Mouse (Mus musculus): ENCODE measurements around the gene Bach2. TPM values are rescaled to one million over a fixed set of nuclear protein-coding genes. Genes with fewer than 3 reads are reported as not detected.

Bach2 gene
- polyA plus RNA-seq, 1 experiment = 18.7 TPM

GRCm38 (mm10) chr4:32365144-32365907 is 126.7 kb downstream of the Bach2 start:
- Histone ChIP-seq H3K9me3 (replicated peaks; ENCODE audit: control insufficient read depth, insufficient read depth, low read length, poor library complexity, severe bottlenecking) (no peaks in the 10 kb centered on the region), H3K4me3 (ENCODE audit: low read depth, low read length) (no peak overlapping the region), H3K27ac (ENCODE audit: insufficient read depth, low read length) (no peak overlapping the region), H3K4me1 (ENCODE audit: control insufficient read depth, insufficient read depth, low read length) (no peaks in the 10 kb centered on the region), H3K9ac (ENCODE audit: low read depth, poor library complexity, severe bottlenecking) (no peak overlapping the region), H3K27me3 (ENCODE audit: control insufficient read depth, insufficient read depth, low read length, poor library complexity, severe bottlenecking) (no peaks in the 10 kb centered on the region), H3K36me3 (ENCODE audit: control insufficient read depth, insufficient read depth, low read length, poor library complexity, severe bottlenecking) (no peaks in the 10 kb centered on the region)
- TF ChIP-seq CTCF (IDR thresholded peaks at IDR 0.05; ENCODE audit: low read depth, low read length) = no peak
- no peak for TF ChIP-seq POLR2A (IDR thresholded peaks at IDR 0.05; ENCODE audit: insufficient read depth, low read length)
- no peak for TF ChIP-seq EP300 (IDR thresholded peaks at IDR 0.05; ENCODE audit: insufficient read depth, low read depth, low read length)

GRCm38 (mm10) chr4:32366176-32366575 is 127.6 kb downstream of the Bach2 start:
- Histone ChIP-seq H3K9me3 (replicated peaks; ENCODE audit: control insufficient read depth, insufficient read depth, low read length, poor library complexity, severe bottlenecking) (no peaks in the 10 kb centered on the region), H3K4me1 (ENCODE audit: control insufficient read depth, insufficient read depth, low read length) (no peaks in the 10 kb centered on the region), H3K36me3 (ENCODE audit: control insufficient read depth, insufficient read depth, low read length, poor library complexity, severe bottlenecking) (no peaks in the 10 kb centered on the region), H3K27ac (ENCODE audit: insufficient read depth, low read length) (no peak overlapping the region), H3K4me3 (ENCODE audit: low read depth, low read length) (no peak overlapping the region), H3K9ac (ENCODE audit: low read depth, poor library complexity, severe bottlenecking) (no peak overlapping the region), H3K27me3 (ENCODE audit: control insufficient read depth, insufficient read depth, low read length, poor library complexity, severe bottlenecking) (no peaks in the 10 kb centered on the region)
- TF ChIP-seq POLR2A (IDR thresholded peaks at IDR 0.05; ENCODE audit: insufficient read depth, low read length) (no peak), CTCF (IDR thresholded peaks at IDR 0.05; ENCODE audit: low read depth, low read length) (no peak), EP300 (IDR thresholded peaks at IDR 0.05; ENCODE audit: insufficient read depth, low read depth, low read length) (no peak)

- Histone ChIP-seq H3K9me3 (replicated peaks; ENCODE audit: control insufficient read depth, insufficient read depth, low read length, poor library complexity, severe bottlenecking) (no peaks in the 10 kb centered on the region), H3K27ac (ENCODE audit: insufficient read depth, low read length) (no peak overlapping the region), H3K36me3 (ENCODE audit: control insufficient read depth, insufficient read depth, low read length, poor library complexity, severe bottlenecking) (no peaks in the 10 kb centered on the region), H3K4me3 (ENCODE audit: low read depth, low read length) (no peak overlapping the region), H3K4me1 (ENCODE audit: control insufficient read depth, insufficient read depth, low read length) (no peaks in the 10 kb centered on the region), H3K27me3 (ENCODE audit: control insufficient read depth, insufficient read depth, low read length, poor library complexity, severe bottlenecking) (no peaks in the 10 kb centered on the region), H3K9ac (ENCODE audit: low read depth, poor library complexity, severe bottlenecking) (no peak overlapping the region)
- TF ChIP-seq POLR2A (IDR thresholded peaks at IDR 0.05; ENCODE audit: insufficient read depth, low read length) (no peak), CTCF (IDR thresholded peaks at IDR 0.05; ENCODE audit: low read depth, low read length) (no peak), EP300 (IDR thresholded peaks at IDR 0.05; ENCODE audit: insufficient read depth, low read depth, low read length) (no peak)
Measured at GRCm38 (mm10) chr4:32368345-32368744, 129.7 kb downstream of the Bach2 start.

- Histone ChIP-seq H3K27me3 (ENCODE audit: control insufficient read depth, insufficient read depth, low read length, poor library complexity, severe bottlenecking) (no peaks in the 10 kb centered on the region), H3K4me3 (ENCODE audit: low read depth, low read length) (no peak overlapping the region), H3K4me1 (ENCODE audit: control insufficient read depth, insufficient read depth, low read length) (no peaks in the 10 kb centered on the region), H3K9ac (ENCODE audit: low read depth, poor library complexity, severe bottlenecking) (no peak overlapping the region), H3K36me3 (ENCODE audit: control insufficient read depth, insufficient read depth, low read length, poor library complexity, severe bottlenecking) (no peaks in the 10 kb centered on the region), H3K27ac (ENCODE audit: insufficient read depth, low read length) (no peak overlapping the region), H3K9me3 (replicated peaks; ENCODE audit: control insufficient read depth, insufficient read depth, low read length, poor library complexity, severe bottlenecking) (no peaks in the 10 kb centered on the region)
- TF ChIP-seq EP300 (IDR thresholded peaks at IDR 0.05; ENCODE audit: insufficient read depth, low read depth, low read length) = no peak
Measured at GRCm38 (mm10) chr4:32373085-32373484, 134.5 kb downstream of the Bach2 start.

- TF ChIP-seq CTCF (IDR thresholded peaks at IDR 0.05; ENCODE audit: low read depth, low read length) = no peak
- TF ChIP-seq POLR2A (IDR thresholded peaks at IDR 0.05; ENCODE audit: insufficient read depth, low read length) = no peak
- no peak for TF ChIP-seq EP300 (IDR thresholded peaks at IDR 0.05; ENCODE audit: insufficient read depth, low read depth, low read length)
- H3K4me1 ChIP-seq (ENCODE audit: control insufficient read depth, insufficient read depth, low read length) = no peaks in the 10 kb centered on the region
- H3K27me3 ChIP-seq (ENCODE audit: control insufficient read depth, insufficient read depth, low read length, poor library complexity, severe bottlenecking) = no peaks in the 10 kb centered on the region
- no peak overlapping the region for H3K4me3 ChIP-seq (ENCODE audit: low read depth, low read length)
- no peak overlapping the region for H3K27ac ChIP-seq (ENCODE audit: insufficient read depth, low read length)
- no peaks in the 10 kb centered on the region for H3K36me3 ChIP-seq (ENCODE audit: control insufficient read depth, insufficient read depth, low read length, poor library complexity, severe bottlenecking)
- no peak overlapping the region for H3K9ac ChIP-seq (ENCODE audit: low read depth, poor library complexity, severe bottlenecking)
- no peaks in the 10 kb centered on the region for H3K9me3 ChIP-seq (replicated peaks; ENCODE audit: control insufficient read depth, insufficient read depth, low read length, poor library complexity, severe bottlenecking)
Measured at GRCm38 (mm10) chr4:32373527-32373926, 134.9 kb downstream of the Bach2 start.

- Histone ChIP-seq H3K4me1 (ENCODE audit: control insufficient read depth, insufficient read depth, low read length) (no peaks in the 10 kb centered on the region), H3K27ac (ENCODE audit: insufficient read depth, low read length) (no peak overlapping the region), H3K4me3 (ENCODE audit: low read depth, low read length) (no peak overlapping the region), H3K9ac (ENCODE audit: low read depth, poor library complexity, severe bottlenecking) (no peak overlapping the region), H3K27me3 (ENCODE audit: control insufficient read depth, insufficient read depth, low read length, poor library complexity, severe bottlenecking) (no peaks in the 10 kb centered on the region), H3K9me3 (replicated peaks; ENCODE audit: control insufficient read depth, insufficient read depth, low read length, poor library complexity, severe bottlenecking) (no peaks in the 10 kb centered on the region), H3K36me3 (ENCODE audit: control insufficient read depth, insufficient read depth, low read length, poor library complexity, severe bottlenecking) (no peaks in the 10 kb centered on the region)
- no peak for TF ChIP-seq CTCF (IDR thresholded peaks at IDR 0.05; ENCODE audit: low read depth, low read length)
- no peak for TF ChIP-seq EP300 (IDR thresholded peaks at IDR 0.05; ENCODE audit: insufficient read depth, low read depth, low read length)
- TF ChIP-seq POLR2A (IDR thresholded peaks at IDR 0.05; ENCODE audit: insufficient read depth, low read length) = no peak
Measured at GRCm38 (mm10) chr4:32374751-32375582, 136.4 kb downstream of the Bach2 start.
